Comparison of ENCODE assay signal across 8 mouse cellular contexts in the genomic region with DNA sequence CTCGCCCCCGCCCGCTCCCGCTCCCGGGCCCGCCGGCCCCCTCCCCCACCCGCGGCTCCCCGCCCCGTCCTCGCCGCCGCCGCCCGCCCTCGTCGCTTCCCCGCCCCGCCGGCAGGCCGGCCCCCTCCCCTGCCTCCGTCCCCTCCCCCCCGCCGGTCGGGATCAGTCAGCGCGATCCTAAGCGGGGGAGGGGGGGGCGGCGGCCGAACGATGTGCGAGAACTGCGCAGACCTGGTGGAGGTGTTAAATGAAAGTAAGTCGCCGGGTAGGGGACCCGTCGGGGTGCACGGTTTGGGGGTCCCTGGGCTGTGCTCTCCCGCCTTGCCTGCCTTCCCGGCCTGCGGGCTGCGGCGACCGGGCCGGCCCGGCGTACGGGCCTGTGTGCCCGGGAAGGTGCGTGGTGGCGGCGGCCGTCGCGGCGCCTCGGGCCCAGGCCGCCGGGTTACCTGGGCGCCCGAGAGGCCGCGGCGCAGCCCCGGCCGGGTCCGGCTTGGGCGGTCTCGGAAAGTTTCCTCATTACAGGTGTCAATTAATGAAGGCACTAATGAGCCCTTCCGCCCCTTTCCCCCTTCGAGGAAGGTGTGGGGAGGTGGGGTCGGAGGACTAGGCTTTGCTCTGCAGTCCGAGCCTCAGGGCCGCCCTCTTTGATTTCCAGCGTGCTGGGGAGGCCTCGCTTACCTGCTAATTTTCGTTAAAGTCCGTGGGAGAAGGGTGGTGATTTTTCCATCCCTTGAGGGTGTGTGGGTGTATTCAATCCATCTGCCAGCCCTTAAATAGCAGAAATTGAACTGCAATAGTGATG. TPM values are rescaled to one million over a fixed set of nuclear protein-coding genes. Genes with fewer than 3 reads are reported as not detected.
DNase-seq lines count a peak whose midpoint lies in the region; ATAC-seq and TF ChIP-seq lines count a peak whose summit lies in the region.

TSS of gene Usp34 (plus strand) at position 132 of the 802 bp plus-strand sequence.

- WGBS in forebrain, postnatal 0 days: 2% methylated on average over 45 of the region's 80 CpGs
- WGBS in lung, postnatal 0 days: under 1% methylated on average over 45 of the region's 80 CpGs

- H3K4me1 ChIP-seq in G1E (ENCODE audit: insufficient read depth, low read depth, low read length): peaks cover 26% of the 10 kb centered on the region
- 0 out of 2 replicates have a peak, but pooled peaks cover 5% of the 10 kb centered on the region for H3K4me1 ChIP-seq in forebrain, postnatal 0 days (ENCODE audit: insufficient read depth)
- H3K4me1 ChIP-seq in lung, postnatal 0 days (ENCODE audit: insufficient read depth, low read depth, low read length): peaks cover 8% of the 10 kb centered on the region; the same call in 1 of the 2 replicates

- H3K27ac ChIP-seq in forebrain, postnatal 0 days (ENCODE audit: low read depth, low read length): peak within 1 kb of the TSS; percentile 99
- H3K27ac ChIP-seq in lung, postnatal 0 days (ENCODE audit: low read length): peak within 1 kb of the TSS; percentile 98

- 0 out of 2 replicates have a peak, but pooled peaks have one; percentile 30 for ATAC-seq in G1E (ENCODE audit: extremely low read depth, insufficient number of reproducible peaks, low FRiP score, poor library complexity, severe bottlenecking)
- peak; percentile 33; the same call in 1 of the 2 replicates for ATAC-seq in cerebellum, adult (ENCODE audit: insufficient number of reproducible peaks, low FRiP score, low TSS enrichment)
- ATAC-seq in forebrain, postnatal 0 days: no peak; the same call in 1 of the 2 replicates
- peak; percentile 68 for ATAC-seq in lung, postnatal 0 days

- intact Hi-C loops in heart, postnatal 36 days (cut with DNase I): loop anchor here (1.0 to 10.0 kb wide), 3 partner anchors 50 to 452 kb away; partner anchors contain the start of gene Ahsa2

- DNase-seq in G1E (ENCODE audit: low spot score): peak; percentile 69
- peak; percentile 32 for DNase-seq in forebrain, postnatal 0 days
- peak in 1 of 2 experiments; percentile 66 for DNase-seq in heart, postnatal 36 days
- peak; percentile 27 to 29 for DNase-seq in layer of hippocampus, adult 8-10 months (ENCODE audit: low spot score in 2 of 2)
- peak; percentile 70 for DNase-seq in lung, postnatal 0 days (ENCODE audit: low spot score)
- peak; percentile 46 for DNase-seq in ovary, postnatal 14 days (ENCODE audit: low spot score)
- DNase-seq in thymus, postnatal 14 days: peak; percentile 82

- TF ChIP-seq EP300 in lung, postnatal 0 days (IDR thresholded peaks at IDR 0.05): no peak

- H3K36me3 ChIP-seq in G1E (replicated peaks): peaks cover 19% of the 10 kb centered on the region
- no peaks in the 10 kb centered on the region for H3K36me3 ChIP-seq in forebrain, postnatal 0 days (ENCODE audit: insufficient read depth)
- H3K36me3 ChIP-seq in lung, postnatal 0 days (ENCODE audit: insufficient read depth, low read length): no peaks in the 10 kb centered on the region

- H3K4me3 ChIP-seq in G1E (ENCODE audit: low read depth, low read length): peak within 1 kb of the TSS; percentile 89
- H3K4me3 ChIP-seq in forebrain, postnatal 0 days (ENCODE audit: low read depth, low read length): peak within 1 kb of the TSS; percentile 95
- peak within 1 kb of the TSS; percentile 94 for H3K4me3 ChIP-seq in lung, postnatal 0 days (ENCODE audit: low read depth, low read length)

- H3K9me3 ChIP-seq in G1E (replicated peaks): no peaks in the 10 kb centered on the region
- H3K9me3 ChIP-seq in forebrain, postnatal 0 days (ENCODE audit: low read length): no peaks in the 10 kb centered on the region
- no peaks in the 10 kb centered on the region for H3K9me3 ChIP-seq in lung, postnatal 0 days (ENCODE audit: low read length)

- H3K9ac ChIP-seq in forebrain, postnatal 0 days: peak within 1 kb of the TSS; percentile 95
- H3K9ac ChIP-seq in lung, postnatal 0 days (replicated peaks; ENCODE audit: low read depth): peak within 1 kb of the TSS; percentile 95

- no peak for TF ChIP-seq CTCF in G1E (IDR thresholded peaks at IDR 0.05; ENCODE audit: low read depth, low read length)
- no peak for TF ChIP-seq CTCF in forebrain, postnatal 0 days (IDR thresholded peaks at IDR 0.05; ENCODE audit: low read depth)
- no peak for TF ChIP-seq CTCF in lung, postnatal 0 days (IDR thresholded peaks at IDR 0.05)

- H3K27me3 ChIP-seq in G1E (ENCODE audit: insufficient read depth, low read length): no peaks in the 10 kb centered on the region
- no peaks in the 10 kb centered on the region for H3K27me3 ChIP-seq in forebrain, postnatal 0 days (ENCODE audit: insufficient read depth, low read length)
- no peaks in the 10 kb centered on the region for H3K27me3 ChIP-seq in lung, postnatal 0 days (replicated peaks; ENCODE audit: insufficient read depth, low read length)

- H3K4me2 ChIP-seq in forebrain, postnatal 0 days (ENCODE audit: low read depth): peak within 1 kb of the TSS; percentile 67
- peak within 1 kb of the TSS; percentile 78 for H3K4me2 ChIP-seq in lung, postnatal 0 days (replicated peaks; ENCODE audit: low read depth, low read length)

RNA-seq across cellular contexts. Expression of gene Usp34, which starts in this region (rescaled TPM):
- 148 and 165 TPM in 2 replicates for total RNA-seq in G1E (2014; fragmentation: Nextera tagmentation)
- total RNA-seq in G1E (2017): 52.0 and 54.8 TPM in 2 replicates
- polyA plus RNA-seq in G1E (2012): 1.3 and 2.5 TPM in 2 replicates
- total RNA-seq in forebrain, postnatal 0 days (2014; rRNA removed): 94.0 and 126 TPM in 2 replicates
- polyA plus RNA-seq in forebrain, postnatal 0 days (2015; fragmentation: Nextera tagmentation; extraction: Ambion mirVana): 18.5 and 24.5 TPM in 2 replicates
- total RNA-seq in heart, postnatal 36 days (2021): 10 to 100 TPM; 37.1 to 40.4 TPM
- total RNA-seq in layer of hippocampus, adult 8-10 months (2022): 10 to 100 TPM; 79.2 to 95.1 (median 91.7) TPM
- 15.3 and 22.0 TPM in 2 replicates for polyA plus RNA-seq in lung, postnatal 0 days (2015; fragmentation: Nextera tagmentation; extraction: Ambion mirVana)
